Mouse (Mus musculus): ENCODE results near the gene Six1. TPM values are rescaled to one million over a fixed set of nuclear protein-coding genes. Genes with fewer than 3 reads are reported as not detected.

The Six1 gene
- polyA plus RNA-seq, 1 experiment from 2014 or later = 0.40 TPM

DNA sequence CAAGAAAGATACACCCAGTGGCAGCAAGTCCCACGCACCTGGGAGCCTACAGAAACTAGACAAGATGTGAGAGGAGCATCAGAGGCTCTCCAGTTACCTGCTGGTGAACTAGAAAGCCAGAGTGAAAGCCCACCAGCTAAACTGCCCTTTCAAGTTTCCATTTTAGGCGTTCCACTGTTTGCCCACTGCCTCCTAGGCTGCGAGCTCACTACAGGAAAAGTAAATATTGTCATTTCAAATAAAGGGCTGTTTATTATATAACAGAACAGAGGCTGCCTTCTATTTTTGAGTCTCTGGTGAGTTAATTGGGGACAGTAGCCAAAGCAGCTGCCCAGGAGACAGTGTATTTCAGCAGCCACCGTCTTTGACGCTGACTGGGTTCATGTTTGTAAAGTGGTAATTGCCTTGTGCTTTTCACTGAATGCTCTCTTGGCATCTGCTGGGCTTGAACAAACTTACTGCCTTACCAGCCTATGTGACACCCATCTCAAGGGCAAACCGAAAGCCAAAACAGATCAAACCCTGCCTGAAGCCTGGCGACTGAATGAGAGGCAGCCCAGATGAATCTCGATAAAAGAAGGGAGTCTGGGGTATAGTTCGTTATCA lies 7.2 kb upstream of the Six1 start:
- Histone ChIP-seq H3K27ac (no peak overlapping the region), H3K9me3 (no peaks in the 10 kb centered on the region), H3K27me3 (replicated peaks) (peaks cover 13% of the 10 kb centered on the region), H3K4me3 (replicated peaks) (no peak overlapping the region), H3K4me1 (replicated peaks) (no peaks in the 10 kb centered on the region), H3K4me2 (replicated peaks) (no peak overlapping the region), H3K36me3 (no peaks in the 10 kb centered on the region), H3K9ac (no peak overlapping the region)
- ATAC-seq = peak; percentile 17; the same call in 1 of the 2 replicates
- WGBS = 32% methylated on average over 9 of the region's 9 CpGs

DNA sequence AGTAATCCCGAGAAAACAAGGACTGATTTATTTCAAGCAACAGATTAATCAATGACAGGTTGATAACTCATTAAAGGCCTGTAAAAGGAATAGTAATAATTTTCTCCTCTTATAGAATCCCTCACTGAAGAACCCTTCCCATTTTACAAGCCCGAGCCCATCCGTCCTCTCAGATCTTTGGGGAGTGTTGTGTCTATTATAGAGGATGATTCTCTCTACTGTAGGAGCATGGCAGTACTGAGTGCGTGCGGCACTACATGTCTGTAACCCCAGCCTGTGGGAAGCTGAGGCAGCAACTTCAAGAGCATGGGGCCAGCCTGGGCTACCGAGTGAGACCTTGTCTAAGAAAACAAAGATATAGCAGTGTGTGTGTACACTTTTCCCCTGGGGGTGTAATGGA lies 3.8 kb upstream of the Six1 start:
- Histone ChIP-seq H3K27me3 (replicated peaks) (peaks cover 47% of the 10 kb centered on the region), H3K36me3 (no peaks in the 10 kb centered on the region), H3K9ac (no peak overlapping the region), H3K4me1 (replicated peaks) (peaks cover 8% of the 10 kb centered on the region), H3K27ac (no peak overlapping the region), H3K4me3 (replicated peaks) (no peak overlapping the region), H3K9me3 (no peaks in the 10 kb centered on the region), H3K4me2 (replicated peaks) (no peak overlapping the region)
- ATAC-seq = no peak
- WGBS = 80% methylated on average over 6 of the region's 6 CpGs

DNA sequence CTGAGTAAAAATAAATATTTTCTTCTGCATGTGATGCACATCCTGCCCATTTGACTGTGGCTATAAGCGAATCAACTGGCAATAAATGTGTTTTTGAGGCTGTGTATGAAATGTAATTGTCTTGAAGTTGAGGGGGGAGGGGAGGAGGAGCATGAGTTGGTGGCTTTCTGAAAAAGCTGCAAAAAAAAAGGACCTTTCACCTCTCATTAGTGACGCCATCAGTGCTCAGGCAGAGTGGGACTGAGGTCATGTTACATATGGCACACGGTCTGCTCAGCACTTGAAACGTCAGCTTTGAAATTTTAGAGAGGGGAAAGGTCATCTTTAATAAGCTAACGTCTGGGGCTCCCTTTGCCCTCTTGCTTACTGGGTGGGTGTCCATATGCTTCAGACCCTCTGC lies 1.8 kb upstream of the Six1 start:
- Histone ChIP-seq H3K4me3 (replicated peaks) (no peak overlapping the region), H3K27ac (no peak overlapping the region), H3K9me3 (no peaks in the 10 kb centered on the region), H3K9ac (no peak overlapping the region), H3K27me3 (replicated peaks) (peaks cover 64% of the 10 kb centered on the region), H3K4me2 (replicated peaks) (no peak overlapping the region), H3K4me1 (replicated peaks) (peaks cover 8% of the 10 kb centered on the region), H3K36me3 (no peaks in the 10 kb centered on the region)
- 14% methylated on average over 5 of the region's 5 CpGs for WGBS
- no peak for ATAC-seq

DNA sequence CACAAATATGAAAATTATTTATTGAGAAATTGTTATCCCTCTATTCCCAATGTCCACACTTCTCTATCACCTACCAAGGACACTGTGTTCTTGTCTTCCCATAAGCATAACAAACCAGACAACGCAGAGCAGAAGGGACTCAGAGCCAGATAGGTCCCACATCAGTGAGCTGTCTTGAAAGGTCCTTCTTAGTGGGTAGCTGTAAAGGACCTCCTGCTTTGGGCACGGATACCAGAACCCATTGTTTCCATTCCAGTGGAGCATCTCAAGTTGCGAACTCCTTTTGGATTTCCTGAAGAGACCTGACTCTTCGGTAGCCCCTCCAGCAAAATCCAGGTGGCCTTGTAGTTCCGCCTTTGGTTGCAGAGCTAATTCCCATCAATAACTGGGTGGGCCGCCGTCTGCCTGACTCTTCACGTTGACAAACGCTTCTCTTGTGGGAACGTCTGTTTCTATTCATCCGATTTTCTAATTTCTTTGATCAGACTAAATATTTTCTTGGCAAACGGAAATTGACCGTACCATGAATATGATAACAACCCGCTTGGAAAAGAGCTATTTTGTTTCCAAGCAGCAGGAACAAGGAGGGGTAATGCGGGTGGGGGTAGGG lies 994 bp upstream of the Six1 start:
- Histone ChIP-seq H3K27ac (no peak overlapping the region), H3K4me3 (replicated peaks) (no peak overlapping the region), H3K27me3 (replicated peaks) (peaks cover 72% of the 10 kb centered on the region), H3K36me3 (no peaks in the 10 kb centered on the region), H3K4me1 (replicated peaks) (peaks cover 8% of the 10 kb centered on the region), H3K4me2 (replicated peaks) (no peak overlapping the region), H3K9me3 (no peaks in the 10 kb centered on the region), H3K9ac (no peak overlapping the region)
- 20% methylated on average over 15 of the region's 15 CpGs for WGBS
- ATAC-seq = no peak

DNA sequence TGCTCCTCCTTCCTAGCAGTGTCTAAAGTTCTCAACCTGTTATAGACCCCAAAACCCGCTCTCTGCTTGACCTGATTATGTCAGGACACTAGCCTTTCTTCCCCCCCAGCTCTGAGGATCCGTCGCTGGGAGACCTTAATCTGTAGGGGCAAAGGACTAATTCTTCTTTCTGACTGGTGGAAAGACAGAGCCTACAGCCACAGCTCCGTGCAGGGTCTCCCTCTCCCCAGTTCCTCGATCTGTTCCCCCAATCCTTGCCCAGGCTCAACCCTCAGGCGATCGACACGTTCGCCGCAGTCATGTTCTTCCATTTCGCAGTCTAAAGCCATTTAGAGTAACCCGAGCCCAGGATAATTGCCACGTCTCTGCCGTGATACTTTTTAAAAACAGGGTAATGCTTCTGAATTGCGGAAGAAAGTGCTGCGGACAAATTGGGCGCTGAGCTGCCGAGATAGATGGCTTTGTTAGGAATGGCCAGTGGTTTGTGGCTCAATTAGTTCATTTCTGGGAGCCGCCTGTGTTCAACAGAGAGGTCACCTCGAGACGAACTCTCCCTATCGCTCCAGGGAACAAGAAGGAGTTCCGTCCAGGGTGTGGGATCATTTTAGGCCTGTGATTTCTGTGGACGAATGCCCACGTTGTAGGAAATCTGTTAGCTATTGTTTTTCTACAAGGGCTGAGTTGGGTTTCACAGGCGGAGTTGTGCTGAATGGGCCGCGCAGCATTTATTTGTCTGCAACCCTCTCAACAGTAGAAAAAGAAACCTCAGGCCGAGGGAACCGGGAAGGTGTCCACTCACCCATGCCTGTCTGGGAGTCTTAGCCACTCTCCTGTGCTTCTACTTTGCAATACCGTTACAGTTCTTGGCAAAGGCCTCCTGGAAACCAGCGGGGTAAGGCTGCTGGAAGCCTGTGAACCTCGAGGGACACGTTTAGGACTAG lies 766 bp downstream of the Six1 start:
- no peak overlapping the region for H3K27ac ChIP-seq
- H3K9ac ChIP-seq = no peak overlapping the region
- H3K9me3 ChIP-seq = no peaks in the 10 kb centered on the region
- WGBS = 6% methylated on average over 34 of the region's 34 CpGs
- peak overlapping the region; percentile 48 for H3K4me3 ChIP-seq (replicated peaks)
- H3K36me3 ChIP-seq = no peaks in the 10 kb centered on the region
- peaks cover 89% of the 10 kb centered on the region for H3K27me3 ChIP-seq (replicated peaks)
- H3K4me1 ChIP-seq (replicated peaks) = peaks cover 8% of the 10 kb centered on the region
- peak overlapping the region; percentile 94 for H3K4me2 ChIP-seq (replicated peaks)
- no peak; the same call in 1 of the 2 replicates for ATAC-seq

DNA sequence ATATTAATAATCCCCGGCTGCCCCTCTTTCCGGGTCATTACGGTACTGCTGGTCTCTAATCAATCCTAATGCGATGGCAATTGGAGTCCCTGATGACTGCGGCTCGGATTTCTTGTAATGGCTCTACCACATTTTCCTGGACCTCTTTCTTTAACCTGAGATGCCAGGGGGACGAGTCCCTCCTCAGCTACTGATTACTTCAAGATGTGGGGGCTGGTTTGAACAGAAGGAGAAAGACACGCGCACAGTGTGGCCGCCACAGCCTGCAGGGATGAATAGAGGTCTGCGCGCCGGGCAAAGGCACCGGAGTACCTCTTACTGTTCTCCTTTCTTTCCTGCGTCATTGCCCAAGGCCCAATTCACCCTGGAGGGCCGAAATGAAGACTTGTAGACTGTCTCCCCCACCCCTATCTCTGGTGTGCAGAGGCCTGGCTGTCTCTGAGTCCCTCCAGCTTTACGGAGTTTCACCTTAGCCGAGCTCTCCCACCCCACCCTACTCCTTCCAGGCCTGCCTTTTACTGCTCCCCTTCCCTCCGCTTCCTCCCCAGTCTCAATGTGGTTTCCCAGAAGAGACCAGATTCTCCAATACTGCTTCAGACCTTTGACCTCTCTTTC lies 1.5 kb downstream of the Six1 start:
- H3K27me3 ChIP-seq (replicated peaks) = peaks cover 94% of the 10 kb centered on the region
- H3K4me3 ChIP-seq (replicated peaks) = no peak overlapping the region
- H3K4me2 ChIP-seq (replicated peaks) = no peak overlapping the region
- ATAC-seq = no peak
- WGBS = 3% methylated on average over 19 of the region's 19 CpGs
- no peak overlapping the region for H3K9ac ChIP-seq
- H3K36me3 ChIP-seq = no peaks in the 10 kb centered on the region
- H3K9me3 ChIP-seq = no peaks in the 10 kb centered on the region
- no peak overlapping the region for H3K27ac ChIP-seq
- peaks cover 8% of the 10 kb centered on the region for H3K4me1 ChIP-seq (replicated peaks)

DNA sequence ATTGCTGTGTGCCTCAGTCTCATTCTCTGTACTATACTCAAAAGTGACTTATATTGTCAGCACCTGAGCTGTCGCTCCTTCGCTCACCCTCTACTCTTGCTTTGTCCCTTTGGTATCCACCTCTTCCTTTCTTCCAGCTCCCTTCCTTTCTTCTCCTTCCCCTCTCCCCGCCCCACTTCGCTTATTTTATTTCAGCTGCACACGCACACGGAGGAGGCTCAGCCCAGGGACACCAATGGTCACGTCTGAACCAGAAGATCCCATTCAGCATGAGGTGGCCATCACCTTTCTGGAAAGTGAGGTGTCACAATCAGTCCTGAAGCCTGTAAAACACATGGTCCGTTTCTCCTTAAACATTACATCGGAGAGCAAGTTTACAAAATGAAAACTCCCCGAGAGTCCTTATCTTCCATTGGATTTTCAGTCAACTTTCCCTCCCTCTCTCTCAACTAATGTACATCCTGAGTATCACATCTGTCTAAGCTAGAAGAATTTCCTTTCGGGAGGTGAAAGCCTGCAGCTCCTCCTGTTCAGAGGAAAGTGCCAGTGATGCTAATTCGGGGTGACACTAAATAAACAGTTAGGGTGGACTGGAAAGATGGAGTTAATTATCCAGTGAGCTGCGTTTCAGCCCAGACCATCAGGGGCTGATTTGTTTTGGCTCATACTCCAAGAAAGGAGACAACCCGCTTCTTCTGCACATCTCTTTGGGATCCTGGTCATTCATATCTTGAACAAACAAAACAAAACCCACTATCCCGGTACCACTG lies 2.7 kb downstream of the Six1 start:
- Histone ChIP-seq H3K4me2 (replicated peaks) (no peak overlapping the region), H3K4me3 (replicated peaks) (no peak overlapping the region), H3K4me1 (replicated peaks) (peaks cover 16% of the 10 kb centered on the region), H3K27ac (no peak overlapping the region), H3K36me3 (no peaks in the 10 kb centered on the region), H3K9me3 (no peaks in the 10 kb centered on the region), H3K27me3 (replicated peaks) (peaks cover 96% of the 10 kb centered on the region), H3K9ac (no peak overlapping the region)
- no peak for ATAC-seq
- WGBS = 2% methylated on average over 15 of the region's 15 CpGs

DNA sequence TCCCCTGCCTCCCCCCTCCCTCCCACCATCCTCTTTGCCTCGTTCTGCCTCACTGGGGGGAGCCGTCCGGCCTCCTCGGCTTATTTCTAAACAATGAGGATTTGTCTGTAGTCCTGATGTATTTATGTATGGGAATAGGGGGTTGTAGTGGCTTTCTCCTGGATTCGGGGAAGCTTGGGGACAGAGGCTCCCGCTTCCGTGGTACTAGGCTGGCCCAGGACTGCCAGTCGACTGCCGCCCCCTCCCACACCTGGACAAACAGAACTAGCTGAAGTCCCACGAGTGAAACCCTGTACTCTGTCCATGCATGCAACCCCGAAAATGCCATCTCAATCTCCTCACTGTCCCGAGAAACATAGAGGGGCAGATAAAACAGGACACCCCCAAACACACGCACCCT lies 3.4 kb downstream of the Six1 start:
- Histone ChIP-seq H3K27me3 (replicated peaks) (peaks cover 96% of the 10 kb centered on the region), H3K9ac (no peak overlapping the region), H3K4me2 (replicated peaks) (no peak overlapping the region), H3K36me3 (no peaks in the 10 kb centered on the region), H3K4me3 (replicated peaks) (no peak overlapping the region), H3K27ac (no peak overlapping the region), H3K9me3 (no peaks in the 10 kb centered on the region), H3K4me1 (replicated peaks) (peaks cover 22% of the 10 kb centered on the region)
- WGBS = 1% methylated on average over 13 of the region's 13 CpGs
- ATAC-seq = no peak

DNA sequence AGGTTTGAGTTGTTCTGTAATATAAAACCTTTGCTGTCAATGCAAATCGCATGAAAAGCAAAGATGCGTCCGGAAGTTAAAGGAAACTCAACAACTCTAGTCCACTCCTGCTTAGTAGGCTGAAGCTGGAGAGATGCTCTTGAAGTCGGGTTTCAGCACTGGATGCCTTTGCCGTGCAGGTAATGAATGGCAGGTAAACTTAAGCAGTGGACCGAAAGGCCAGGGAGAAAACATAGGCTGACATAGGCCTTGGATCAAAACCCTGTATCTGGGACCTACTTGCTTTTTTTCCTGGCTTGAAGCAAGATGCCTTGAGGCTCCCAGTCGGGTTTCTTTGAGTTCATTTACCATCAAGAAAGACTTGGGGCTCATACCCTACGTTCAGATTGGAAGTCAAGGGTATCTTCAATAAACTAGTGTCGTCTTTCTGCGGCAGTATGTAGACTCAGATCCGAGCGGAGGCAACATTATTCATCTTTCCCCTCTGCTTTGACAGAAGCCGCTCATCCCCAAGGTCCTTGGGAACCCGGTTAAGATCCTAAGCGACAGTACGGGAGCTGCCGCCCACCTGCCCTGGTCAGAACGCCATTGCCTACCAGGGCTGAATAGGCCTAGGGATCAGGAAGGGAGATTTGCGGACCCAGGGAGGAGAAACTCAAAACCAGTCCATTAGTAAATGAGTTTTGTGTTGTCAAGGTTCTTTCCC lies 4.0 kb downstream of the Six1 start:
- no peak for ATAC-seq
- Histone ChIP-seq H3K4me2 (replicated peaks) (no peak overlapping the region), H3K4me3 (replicated peaks) (no peak overlapping the region), H3K9ac (no peak overlapping the region), H3K27ac (no peak overlapping the region), H3K36me3 (no peaks in the 10 kb centered on the region), H3K4me1 (replicated peaks) (peaks cover 29% of the 10 kb centered on the region), H3K27me3 (replicated peaks) (peaks cover 95% of the 10 kb centered on the region), H3K9me3 (no peaks in the 10 kb centered on the region)
- WGBS = 2% methylated on average over 19 of the region's 19 CpGs

DNA sequence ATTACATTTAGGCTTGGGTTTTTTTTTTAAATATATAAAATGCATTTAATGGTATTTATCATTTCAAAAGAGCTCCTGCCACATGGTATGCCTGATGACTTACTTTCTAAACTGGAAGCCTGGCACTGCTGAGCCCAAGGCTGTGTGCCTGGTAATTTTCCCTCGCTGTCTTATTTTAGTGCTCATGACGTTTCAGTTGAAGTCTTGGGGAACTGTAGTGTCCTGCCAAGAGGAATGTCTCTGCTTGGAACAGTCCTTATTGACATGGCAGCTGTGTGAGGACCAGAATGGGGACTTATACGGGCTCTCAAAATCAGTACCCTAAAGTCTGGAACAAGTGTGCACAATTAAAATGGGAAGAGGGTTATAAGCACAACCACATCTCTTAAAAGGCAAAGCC lies 5.2 kb downstream of the Six1 start:
- H3K36me3 ChIP-seq = no peaks in the 10 kb centered on the region
- peaks cover 93% of the 10 kb centered on the region for H3K27me3 ChIP-seq (replicated peaks)
- peaks cover 24% of the 10 kb centered on the region for H3K4me1 ChIP-seq (replicated peaks)
- ATAC-seq = no peak
- no peaks in the 10 kb centered on the region for H3K9me3 ChIP-seq
- H3K4me2 ChIP-seq (replicated peaks) = no peak overlapping the region
- no peak overlapping the region for H3K9ac ChIP-seq
- 3% methylated on average over 3 of the region's 3 CpGs for WGBS
- H3K4me3 ChIP-seq (replicated peaks) = no peak overlapping the region
- no peak overlapping the region for H3K27ac ChIP-seq

DNA sequence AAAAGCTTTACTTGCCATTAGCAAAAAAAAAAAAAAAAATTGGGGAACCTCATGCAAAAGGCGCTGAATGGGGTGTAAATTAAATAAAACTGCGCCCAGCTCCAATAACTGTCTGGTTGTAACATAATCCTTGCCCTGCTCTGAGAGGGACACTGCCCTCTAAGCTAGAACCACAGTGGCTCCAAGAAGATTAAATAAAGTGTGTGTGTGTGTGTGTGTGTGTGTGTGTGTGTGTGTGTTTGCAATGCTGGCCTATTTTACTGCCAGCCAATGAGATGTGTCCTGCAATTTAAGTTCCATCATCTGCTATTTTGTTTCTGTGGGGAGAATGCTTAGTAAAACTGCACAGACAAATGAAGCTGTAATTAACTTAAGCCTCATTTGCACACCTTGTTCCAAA lies 6.1 kb downstream of the Six1 start:
- Histone ChIP-seq H3K4me2 (replicated peaks) (no peak overlapping the region), H3K9me3 (no peaks in the 10 kb centered on the region), H3K27me3 (replicated peaks) (peaks cover 89% of the 10 kb centered on the region), H3K27ac (no peak overlapping the region), H3K4me1 (replicated peaks) (peaks cover 24% of the 10 kb centered on the region), H3K4me3 (replicated peaks) (no peak overlapping the region), H3K9ac (no peak overlapping the region), H3K36me3 (no peaks in the 10 kb centered on the region)
- ATAC-seq = no peak
- 4% methylated on average over 2 of the region's 2 CpGs for WGBS

Data from intestine, embryonic 15.5 days (tissue).